Mouse (Mus musculus): ENCODE results near the gene Rpl13.

The Rpl13 gene

DNA sequence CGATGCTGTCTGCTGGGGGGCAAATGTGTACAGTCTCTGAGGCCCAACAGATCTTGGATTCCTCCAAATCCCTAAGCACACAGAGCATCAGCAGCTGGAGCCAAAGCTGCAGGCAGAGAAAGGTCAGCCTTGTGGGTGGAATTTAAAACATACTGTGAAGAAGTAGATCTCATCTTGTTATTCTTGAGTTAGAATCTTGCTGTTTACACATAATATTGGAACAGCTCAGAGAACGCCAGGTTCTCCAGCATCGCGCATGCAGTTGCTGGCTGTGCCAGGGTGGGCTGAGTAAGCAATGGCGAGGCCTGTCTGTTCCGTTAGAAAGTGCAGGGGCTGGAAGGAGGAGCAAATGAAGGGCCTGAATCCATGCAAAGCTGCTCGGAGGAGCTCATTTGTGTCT, 44.2 kb downstream of the Rpl13 start:
- in situ Hi-C loops (cut with MboI, MseI), result no loop called here

DNA sequence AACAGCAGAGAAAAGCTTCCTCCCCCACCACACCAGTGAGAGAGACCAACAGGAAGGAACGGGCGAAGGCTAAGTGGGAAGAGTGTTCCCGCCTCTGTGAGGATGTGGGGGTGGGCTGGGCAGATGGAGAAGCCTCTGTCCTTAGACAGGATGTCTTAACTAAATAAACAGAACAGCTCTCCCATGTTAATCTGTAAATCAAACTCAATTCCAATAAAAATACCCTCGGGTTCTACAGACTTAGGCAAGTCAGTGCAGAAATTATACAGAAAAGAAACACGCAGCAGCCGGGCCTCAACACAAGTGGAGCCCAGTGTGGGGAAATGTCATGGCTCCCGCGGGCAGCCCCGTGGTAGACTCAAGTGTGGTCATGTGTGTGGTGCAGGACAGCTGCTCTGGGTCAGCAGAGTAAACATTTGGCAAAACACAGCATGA, 48.6 kb downstream of the Rpl13 start:
- in situ Hi-C loops (cut with MboI, MseI), result no loop called here

Measured in T-helper 2 cell (primary cell).